Mouse (Mus musculus) layer of hippocampus, postnatal 25 days (tissue): ENCODE measurements around the gene Pde4dip. TPM values are rescaled to one million over a fixed set of nuclear protein-coding genes. Genes with fewer than 3 reads are reported as not detected.

Experiments used
- DNase-seq, 2 experiments: peaks; one replicate each; pipeline ENCODE4 v3.0.0; 2022; ENCODE audit warnings: mixed read lengths in 2 of 2, low spot score in 1 of 2; ENCODE audit errors: extremely low spot score in 1 of 2
- total RNA-seq, 2 experiments: library from RNA; stranded (reverse); gene quantifications; 2 replicates each; pipeline ENCODE4 v1.2.3; 2021

Pde4dip gene
- total RNA-seq, 2 experiments from 2014 or later: 219 to 249 TPM

DNA sequence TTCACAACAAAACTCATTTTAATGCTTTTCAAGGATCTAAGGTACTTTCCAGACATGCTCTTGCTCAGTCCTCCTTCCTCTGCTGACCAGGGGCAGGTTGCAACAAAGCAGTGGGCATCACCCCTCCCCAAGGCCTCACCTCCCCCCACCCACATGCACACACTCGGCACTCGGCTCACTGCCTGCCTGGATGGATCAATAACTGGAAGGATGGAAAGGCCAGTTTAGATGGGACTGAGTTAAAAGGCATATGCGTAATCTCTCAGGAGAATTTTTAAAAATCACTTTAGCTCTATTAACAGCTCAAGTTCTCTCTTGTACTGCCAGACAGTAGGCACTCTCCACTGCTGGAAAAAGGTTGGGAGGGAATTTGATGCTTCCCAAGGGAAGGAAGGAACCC is 40.9 kb downstream of the Pde4dip start:
- DNase-seq: no peak

DNA sequence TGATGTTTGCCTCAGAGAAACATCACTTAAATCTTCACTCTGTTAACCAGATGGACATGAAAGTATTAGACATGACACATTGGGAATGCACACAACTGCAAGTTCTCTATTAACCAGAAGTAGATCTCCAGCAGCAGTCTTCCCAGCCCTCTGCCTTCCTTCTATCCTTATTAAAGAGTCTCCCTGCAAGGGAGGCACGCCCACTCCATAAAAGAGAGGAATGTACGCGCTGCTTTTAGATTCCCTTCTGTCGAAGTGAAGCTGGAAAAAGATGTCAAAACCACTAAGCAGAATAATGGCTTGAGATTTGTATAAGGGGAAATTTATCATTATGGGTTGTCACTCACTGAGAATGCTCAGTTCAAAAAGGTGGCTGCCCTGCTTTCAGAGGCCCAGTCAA is 42.1 kb downstream of the Pde4dip start:
- no peak for DNase-seq

- DNase-seq: no peak
These were observed 43.7 kb downstream of the Pde4dip start for GRCm38 (mm10) chr3:97844821-97845201.

GRCm38 (mm10) chr3:97844163-97844820 is 44.2 kb downstream of the Pde4dip start:
- DNase-seq: no peak

- no peak for DNase-seq
These were observed 45.9 kb downstream of the Pde4dip start for GRCm38 (mm10) chr3:97842641-97843040.

- no peak for DNase-seq
These were observed 48.1 kb downstream of the Pde4dip start for GRCm38 (mm10) chr3:97840439-97840838.

DNA sequence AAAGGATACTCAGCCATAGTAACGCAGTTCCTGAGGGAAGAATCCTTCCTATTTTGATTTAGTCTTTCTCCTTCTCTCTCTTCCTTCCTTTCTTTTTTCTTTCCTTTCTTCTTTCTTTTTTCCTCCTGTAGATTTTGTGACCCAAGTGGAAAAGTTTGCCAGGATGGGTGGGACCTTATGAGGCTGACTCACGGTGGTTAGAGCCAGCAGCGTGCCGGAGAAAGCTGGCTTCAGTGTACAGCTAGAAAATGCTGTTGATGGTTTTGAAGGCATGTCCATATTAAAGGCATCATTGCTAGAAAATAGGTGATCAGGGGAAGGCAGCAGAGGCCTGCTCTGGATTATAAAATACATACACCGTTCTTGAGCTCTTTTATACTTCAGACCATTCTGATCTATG is 52.6 kb downstream of the Pde4dip start:
- no peak for DNase-seq

DNA sequence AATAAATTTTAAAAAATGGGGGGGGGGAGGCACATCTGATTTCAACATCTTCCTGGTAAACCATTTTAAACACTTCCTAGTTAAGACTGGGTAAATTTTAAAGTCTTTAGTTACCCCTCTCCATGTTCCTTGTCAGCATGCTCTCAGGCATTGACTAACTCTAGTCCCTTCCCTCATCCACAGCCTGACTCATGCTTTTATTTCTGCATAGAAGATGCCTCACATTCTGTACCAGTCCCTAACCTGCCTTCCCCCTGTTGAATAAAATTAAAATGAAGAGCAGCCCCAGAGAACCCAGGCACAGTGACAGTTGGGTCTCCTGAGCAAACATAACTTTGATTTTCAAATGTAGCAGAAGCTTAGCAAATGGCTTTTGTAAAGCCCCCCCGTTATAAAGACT is 53.9 kb downstream of the Pde4dip start:
- DNase-seq: no peak

DNA sequence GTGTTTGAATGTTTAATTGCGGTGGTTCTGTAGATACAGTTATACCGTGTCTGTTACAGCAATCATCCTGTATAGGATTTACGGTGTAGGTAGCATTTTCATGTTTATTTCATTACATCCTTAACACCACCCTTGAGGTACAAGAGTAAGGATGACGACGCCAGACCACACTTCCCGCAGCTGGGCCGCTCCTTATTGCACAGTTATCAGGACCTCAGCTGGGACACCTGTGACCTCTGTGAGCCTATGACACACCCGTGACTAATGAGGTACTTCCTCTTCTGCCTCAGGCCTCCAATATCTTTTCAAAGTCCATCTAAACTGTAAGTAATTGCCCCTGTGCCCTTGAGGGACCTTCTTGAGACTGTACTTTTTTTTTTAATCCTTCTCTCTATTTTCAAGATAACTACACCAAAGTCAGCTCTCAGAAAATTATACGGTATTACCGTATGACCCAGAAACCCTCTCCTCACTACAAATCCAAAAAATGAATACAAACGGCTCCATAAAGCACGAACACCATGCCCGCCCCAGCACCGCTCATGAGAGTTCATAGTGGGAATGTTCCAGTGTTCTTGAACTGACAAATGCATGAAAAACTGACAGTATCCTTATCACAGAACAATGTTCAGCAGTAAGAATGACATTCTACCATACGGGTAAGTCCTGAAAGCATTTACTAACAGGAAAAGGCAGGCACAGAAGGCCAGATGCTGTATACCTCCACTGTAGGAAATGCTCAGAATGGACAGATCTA is 56.8 kb downstream of the Pde4dip start:
- no peak for DNase-seq

DNA sequence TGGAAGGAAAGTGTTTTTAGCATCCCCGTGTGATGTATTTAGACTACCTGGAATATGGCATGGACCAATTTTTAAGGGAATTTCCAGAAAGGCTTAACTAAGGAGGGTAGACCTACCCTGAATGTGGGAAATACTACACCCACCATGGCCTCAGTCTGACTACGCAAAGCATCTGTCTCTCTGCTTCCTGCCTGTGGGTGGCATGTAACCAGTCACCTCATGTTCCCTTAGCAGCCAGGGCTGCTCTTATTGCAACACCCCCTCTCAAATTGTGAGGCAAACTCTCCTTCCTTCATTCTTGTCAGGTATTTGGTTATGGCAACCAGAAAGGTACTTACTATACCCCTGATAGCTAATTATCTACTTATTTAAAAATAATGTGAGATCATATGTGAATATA is 57.9 kb downstream of the Pde4dip start:
- no peak for DNase-seq

- no peak for DNase-seq
These were observed 58.4 kb downstream of the Pde4dip start for GRCm38 (mm10) chr3:97830122-97830521.

GRCm38 (mm10) chr3:97828286-97828685 is 60.2 kb downstream of the Pde4dip start:
- no peak for DNase-seq

DNA sequence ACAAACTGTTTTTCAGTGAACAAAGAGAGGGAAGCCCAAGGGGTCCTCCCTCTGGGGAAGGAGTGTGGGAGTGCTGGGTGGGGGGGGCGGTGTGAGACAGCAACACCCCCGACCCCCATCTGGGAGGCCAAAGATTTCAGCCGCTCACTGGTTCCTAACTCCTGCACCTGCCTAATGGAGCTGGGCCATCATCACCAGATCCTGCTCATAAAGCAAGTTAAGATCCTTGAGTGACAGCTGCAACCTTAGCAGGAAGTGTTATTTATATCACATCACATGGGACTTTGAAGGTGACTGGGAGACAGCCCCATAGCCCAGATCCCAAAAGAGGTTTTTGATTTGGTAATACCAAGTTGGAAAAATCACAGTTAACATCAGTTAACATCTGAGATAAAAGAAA is 63.3 kb downstream of the Pde4dip start:
- no peak for DNase-seq

- no peak for DNase-seq
These were observed 63.8 kb downstream of the Pde4dip start for GRCm38 (mm10) chr3:97824744-97825143.

GRCm38 (mm10) chr3:97824011-97824711 is 64.3 kb downstream of the Pde4dip start:
- no peak for DNase-seq

- DNase-seq: no peak
These were observed 65.1 kb downstream of the Pde4dip start for GRCm38 (mm10) chr3:97823438-97823837.

DNA sequence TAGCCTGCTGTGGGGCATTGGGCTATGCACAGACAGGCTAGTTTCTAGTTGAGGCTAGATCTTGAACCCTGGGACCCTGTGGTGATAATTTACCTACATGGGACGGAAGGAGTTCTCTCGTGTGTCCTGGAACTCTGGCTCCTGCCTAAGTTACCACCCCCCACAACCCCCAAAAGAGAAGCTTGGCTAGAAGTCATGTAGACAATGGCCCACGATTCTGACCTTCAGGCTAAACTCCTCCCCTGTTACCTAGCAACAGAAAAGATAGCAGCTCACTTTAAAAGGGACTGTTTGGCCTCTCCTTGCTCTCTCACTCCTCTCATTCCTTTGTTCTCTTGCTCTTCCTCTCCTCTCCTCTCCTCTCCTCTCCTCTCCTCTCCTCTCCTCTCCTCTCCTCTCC is 69.5 kb downstream of the Pde4dip start:
- no peak for DNase-seq

- DNase-seq: no peak
These were observed 70.0 kb downstream of the Pde4dip start for GRCm38 (mm10) chr3:97818383-97818982.

DNA sequence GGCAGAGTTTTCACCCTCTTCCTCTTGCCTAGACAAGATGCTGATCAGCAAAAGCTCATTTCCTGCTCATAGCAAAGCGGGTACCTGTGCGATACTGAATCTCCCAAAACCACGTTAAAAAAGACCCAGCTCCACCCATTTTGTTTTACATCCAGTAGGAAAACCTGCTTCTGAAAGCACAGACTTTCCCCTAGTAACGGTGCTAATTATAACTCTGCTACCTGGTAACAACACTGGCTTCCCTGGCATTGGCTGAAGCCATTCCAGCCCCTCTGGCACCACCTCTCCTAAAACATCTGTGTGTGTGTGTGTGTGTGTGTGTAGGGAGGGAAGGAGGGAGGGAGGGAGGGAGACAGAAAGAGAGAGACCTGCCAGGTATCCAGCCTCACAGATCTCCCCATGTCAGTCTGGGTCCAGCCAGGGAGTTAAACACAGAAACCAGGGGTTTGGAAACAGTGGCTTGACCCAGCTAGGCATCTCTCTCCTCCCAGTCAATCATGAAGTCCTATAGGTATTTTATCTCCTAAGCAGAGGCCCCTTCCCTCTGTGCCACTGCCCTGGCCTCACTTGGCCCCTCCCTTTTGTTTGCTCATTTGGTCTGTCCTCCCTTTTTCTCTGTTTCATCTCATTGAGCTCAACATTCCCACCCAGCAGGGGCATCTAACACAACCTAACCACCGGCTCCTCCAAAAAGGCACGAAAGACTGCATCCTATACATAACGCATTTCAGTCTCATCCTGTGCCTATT is 76.7 kb downstream of the Pde4dip start:
- DNase-seq: no peak

GRCm38 (mm10) chr3:97811158-97811557 is 77.3 kb downstream of the Pde4dip start:
- no peak for DNase-seq
